Mouse (Mus musculus) ovary, postnatal 14 days (tissue): ENCODE measurements around the gene 1500015O10Rik.

Experiments used
- DNase-seq: peaks from one replicate; pipeline ENCODE4 v3.0.0; 2022; ENCODE audit warnings: low spot score

The 1500015O10Rik gene

GRCm38 (mm10) chr1:43774126-43774525 lies 43.7 kb downstream of the 1500015O10Rik start:
- no peak for DNase-seq

- DNase-seq, result no peak
Observed at GRCm38 (mm10) chr1:43776106-43776505, 45.7 kb downstream of the 1500015O10Rik start.

GRCm38 (mm10) chr1:43781195-43781594 lies 50.8 kb downstream of the 1500015O10Rik start:
- no peak for DNase-seq

GRCm38 (mm10) chr1:43781672-43782071 lies 51.3 kb downstream of the 1500015O10Rik start:
- no peak for DNase-seq

GRCm38 (mm10) chr1:43782680-43783079 lies 52.3 kb downstream of the 1500015O10Rik start:
- DNase-seq, result no peak

GRCm38 (mm10) chr1:43783186-43783585 lies 52.8 kb downstream of the 1500015O10Rik start:
- no peak for DNase-seq

- DNase-seq, result no peak
Observed at GRCm38 (mm10) chr1:43785316-43785715, 54.9 kb downstream of the 1500015O10Rik start.

GRCm38 (mm10) chr1:43786711-43787110 lies 56.3 kb downstream of the 1500015O10Rik start:
- no peak for DNase-seq

- DNase-seq, result no peak
Observed at GRCm38 (mm10) chr1:43789765-43790164, 59.4 kb downstream of the 1500015O10Rik start.
